Mouse (Mus musculus) cerebellum, adult 2 months (tissue): ENCODE data around the gene Pipox. TPM values are rescaled to one million over a fixed set of nuclear protein-coding genes. Genes with fewer than 3 reads are reported as not detected.

Experiments
- DNase-seq, 2 experiments: peaks; one replicate each; pipeline ENCODE4 v3.0.0; 2021
- H3K27ac ChIP-seq: fragments of 200-500 bp; 2 replicates; pipeline ENCODE4 v1.5.1; 2012; ENCODE audit warnings: low read length, control low read depth, inconsistent platforms; ENCODE audit not compliant: insufficient read depth
- H3K27me3 ChIP-seq: fragments of 200-500 bp; 2 replicates; pipeline ENCODE4 v1.6.1; 2012; ENCODE audit warnings: inconsistent platforms, mild to moderate bottlenecking, low read length, moderate library complexity; ENCODE audit not compliant: control insufficient read depth, insufficient read depth
- H3K4me1 ChIP-seq: fragments of 200-500 bp; 2 replicates; pipeline ENCODE4 v1.6.1; 2011; ENCODE audit warnings: low read length; ENCODE audit not compliant: control insufficient read depth, insufficient read depth
- H3K4me3 ChIP-seq: fragments of 200-500 bp; replicated peaks from 2 replicates; pipeline ENCODE3; 2011; ENCODE audit warnings: mild to moderate bottlenecking, low read depth, low read length, control low read depth; ENCODE audit not compliant: insufficient read depth
- CTCF ChIP-seq: fragments of 200-500 bp; IDR thresholded peaks from 2 replicates; pipeline ENCODE4 v1.5.1; 2011; ENCODE audit warnings: low read depth, mild to moderate bottlenecking, control low read depth, low read length, moderate library complexity, borderline replicate concordance; ENCODE audit not compliant: insufficient read depth
- POLR2A ChIP-seq: fragments of 200-500 bp; IDR thresholded peaks from 2 replicates; pipeline ENCODE4 v1.6.1; 2011; ENCODE audit warnings: low read length, control low read depth, borderline replicate concordance; ENCODE audit not compliant: insufficient read depth
- WGBS: fragments of 180-500 bp; shearing (Covaris S2); methylation state at CpG from one replicate; pipeline ENCODE4 v1.1.7; 2018; 5-methylcytosine and 5-hydroxymethylcytosine counted together
- polyA plus RNA-seq: library from polyadenylated mRNA; depleted of rRNA; stranded (reverse); fragments of >200 nt; gene quantifications from 2 replicates; pipeline ENCODE4 v1.2.3, GENCODE M21; 2012

Gene Pipox
- polyA plus RNA-seq, 1 experiment: 9.0 TPM

DNA sequence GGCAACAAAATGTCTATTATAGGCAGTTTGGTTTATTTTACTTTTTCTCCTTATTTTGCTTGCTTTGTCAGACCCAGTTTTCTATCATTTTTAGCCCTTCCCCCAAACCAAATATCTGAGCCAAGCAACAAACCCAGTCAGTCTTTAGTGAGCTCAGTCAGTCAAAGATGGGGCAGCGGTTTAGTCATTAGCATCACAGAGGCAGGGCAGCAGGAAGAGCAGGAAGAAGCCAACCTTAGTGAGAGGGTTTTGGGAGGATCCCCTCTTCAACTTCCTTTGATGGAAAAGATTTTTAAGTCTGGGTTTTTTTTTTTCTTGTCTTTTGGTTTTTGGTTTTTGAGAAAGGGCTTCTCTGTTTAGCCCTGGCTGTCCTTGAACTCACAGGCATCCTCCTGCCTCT lies 10.8 kb upstream of the Pipox start:
- Histone ChIP-seq H3K27me3 (no peaks in the 10 kb centered on the region), H3K27ac (no peak overlapping the region), H3K4me3 (no peak overlapping the region), H3K4me1 (peaks cover 10% of the 10 kb centered on the region)
- TF ChIP-seq CTCF (no peak), POLR2A (no peak)
- 88% methylated on average over 1 of the region's 1 CpGs for WGBS
- DNase-seq: no peak

DNA sequence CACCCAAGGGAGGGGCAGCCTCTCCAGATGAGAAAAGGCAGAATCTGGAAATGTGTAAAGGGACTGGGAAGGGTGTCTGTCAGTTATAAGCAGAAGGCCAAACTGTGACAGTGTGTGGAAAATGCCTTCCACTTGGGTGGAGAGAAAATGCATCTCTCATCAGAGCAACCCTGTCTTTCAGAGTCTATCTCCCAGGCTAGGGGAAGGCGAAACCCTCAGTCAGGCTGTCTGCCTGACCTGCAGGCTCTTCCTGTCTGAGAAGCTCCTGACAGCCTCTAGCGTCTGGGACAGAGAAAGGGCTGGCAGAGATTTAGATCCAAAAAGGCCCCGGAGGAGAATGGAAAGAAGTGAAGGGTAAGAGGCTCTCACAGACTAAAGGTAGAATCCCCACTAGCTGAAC lies 9.9 kb upstream of the Pipox start:
- WGBS: 18% methylated on average over 3 of the region's 3 CpGs
- no peak overlapping the region for H3K27ac ChIP-seq
- TF ChIP-seq CTCF (peak; percentile 32; the same call in 1 of the 2 replicates), POLR2A (no peak)
- peaks cover 10% of the 10 kb centered on the region for H3K4me1 ChIP-seq
- no peaks in the 10 kb centered on the region for H3K27me3 ChIP-seq
- DNase-seq: peak in 1 of 2 experiments; percentile 36
- no peak overlapping the region for H3K4me3 ChIP-seq

DNA sequence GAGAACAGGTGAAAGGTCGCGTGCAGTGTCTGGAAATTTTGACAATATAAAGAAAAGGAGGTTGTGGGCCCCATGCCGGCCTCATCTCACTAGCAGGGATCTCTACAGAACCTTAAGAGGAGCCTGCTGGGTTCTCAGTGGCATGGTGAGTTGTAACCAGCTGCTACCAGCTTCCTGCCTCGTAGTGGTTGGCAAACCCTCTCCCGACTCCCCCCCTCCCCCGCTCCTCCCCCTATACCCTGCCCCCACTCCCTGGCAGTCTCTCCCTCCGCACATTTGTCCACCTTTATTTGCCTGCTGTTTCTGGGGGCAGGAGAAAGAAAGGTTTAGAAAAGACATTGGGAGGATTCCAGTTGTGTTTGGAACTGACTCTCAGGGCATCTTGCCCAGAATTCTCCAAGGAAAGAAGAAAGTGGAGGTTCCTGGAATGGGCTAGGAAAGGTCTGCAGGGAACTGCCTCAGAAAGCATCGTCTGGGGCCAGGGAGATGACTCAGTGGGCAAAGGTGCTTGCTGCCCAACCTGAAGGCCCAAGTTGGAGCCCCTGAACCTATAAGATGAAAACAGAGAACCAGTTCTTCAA lies 8.0 kb upstream of the Pipox start:
- no peak overlapping the region for H3K4me3 ChIP-seq
- H3K27me3 ChIP-seq: no peaks in the 10 kb centered on the region
- H3K4me1 ChIP-seq: peaks cover 16% of the 10 kb centered on the region
- TF ChIP-seq CTCF (no peak), POLR2A (no peak)
- H3K27ac ChIP-seq: no peak overlapping the region
- no peak for DNase-seq
- 64% methylated on average over 8 of the region's 8 CpGs for WGBS

DNA sequence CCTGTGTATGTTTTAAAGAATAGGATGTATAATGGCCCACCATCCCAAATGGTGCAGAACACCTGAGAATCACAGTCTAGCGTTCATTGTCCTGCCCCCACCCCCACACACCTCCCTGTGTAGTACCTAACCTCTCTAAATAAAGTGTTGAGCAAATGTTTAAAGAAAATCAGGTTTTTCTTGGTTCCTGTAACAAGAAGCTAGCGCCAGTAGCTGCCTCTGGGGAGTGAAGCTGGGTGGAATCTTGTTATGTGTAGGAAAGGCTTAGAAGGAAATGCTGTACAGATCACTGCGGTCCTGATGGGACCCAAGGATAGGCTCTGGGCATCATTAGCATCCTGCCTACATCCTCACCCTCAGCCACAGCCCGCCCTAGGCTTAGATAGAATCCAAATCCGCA lies 7.5 kb upstream of the Pipox start:
- Histone ChIP-seq H3K27ac (no peak overlapping the region), H3K4me1 (peaks cover 12% of the 10 kb centered on the region; the same call in 1 of the 2 replicates), H3K27me3 (no peaks in the 10 kb centered on the region), H3K4me3 (no peak overlapping the region)
- TF ChIP-seq POLR2A (no peak), CTCF (no peak)
- WGBS: 85% methylated on average over 5 of the region's 5 CpGs
- no peak for DNase-seq

DNA sequence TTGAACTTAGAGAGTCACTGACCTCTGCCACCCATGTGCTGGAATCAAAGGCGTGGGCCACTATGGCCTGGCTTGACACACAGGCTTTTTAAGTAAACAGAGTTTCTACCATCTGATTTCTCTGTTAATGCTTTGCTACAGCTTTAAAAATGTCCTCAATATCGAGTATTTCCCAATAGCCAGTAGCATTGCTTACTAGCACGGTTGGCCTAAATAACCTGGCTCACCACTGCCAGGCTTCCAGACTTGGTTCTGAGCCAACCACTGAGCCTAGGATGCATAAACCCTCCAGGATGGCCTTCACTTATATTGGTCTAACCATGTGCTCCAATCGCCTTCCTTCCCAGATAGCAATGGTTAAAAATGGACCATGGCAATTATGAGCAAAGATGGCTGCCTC lies 6.8 kb upstream of the Pipox start:
- TF ChIP-seq POLR2A: no peak
- TF ChIP-seq CTCF: no peak
- no peak overlapping the region for H3K4me3 ChIP-seq
- peaks cover 9% of the 10 kb centered on the region; the same call in 1 of the 2 replicates for H3K4me1 ChIP-seq
- 72% methylated on average over 4 of the region's 4 CpGs for WGBS
- DNase-seq: no peak
- H3K27ac ChIP-seq: no peak overlapping the region
- H3K27me3 ChIP-seq: no peaks in the 10 kb centered on the region

DNA sequence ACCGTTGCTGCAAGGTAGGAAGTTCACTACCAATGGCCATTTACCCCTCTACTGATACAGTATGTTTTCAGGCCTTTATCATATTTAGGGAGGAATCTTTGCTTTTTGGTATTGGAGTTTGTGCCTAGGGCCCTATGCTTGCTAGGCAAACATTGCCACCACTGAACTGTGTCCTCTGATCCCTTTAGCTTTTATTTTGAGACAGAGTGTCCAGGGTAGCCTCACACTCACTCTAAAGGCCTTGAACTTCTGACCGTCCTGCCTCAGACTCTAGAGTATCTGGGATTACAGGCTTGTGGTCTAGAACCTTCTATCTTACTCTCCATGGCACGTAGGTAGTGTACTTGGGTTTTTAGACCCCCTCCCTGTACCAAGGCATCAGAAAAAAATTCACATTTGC lies 6.3 kb upstream of the Pipox start:
- Histone ChIP-seq H3K27me3 (no peaks in the 10 kb centered on the region), H3K4me1 (peaks cover 9% of the 10 kb centered on the region; the same call in 1 of the 2 replicates), H3K27ac (no peak overlapping the region), H3K4me3 (no peak overlapping the region)
- 80% methylated on average over 3 of the region's 3 CpGs for WGBS
- DNase-seq: no peak
- no peak for TF ChIP-seq CTCF
- TF ChIP-seq POLR2A: no peak

DNA sequence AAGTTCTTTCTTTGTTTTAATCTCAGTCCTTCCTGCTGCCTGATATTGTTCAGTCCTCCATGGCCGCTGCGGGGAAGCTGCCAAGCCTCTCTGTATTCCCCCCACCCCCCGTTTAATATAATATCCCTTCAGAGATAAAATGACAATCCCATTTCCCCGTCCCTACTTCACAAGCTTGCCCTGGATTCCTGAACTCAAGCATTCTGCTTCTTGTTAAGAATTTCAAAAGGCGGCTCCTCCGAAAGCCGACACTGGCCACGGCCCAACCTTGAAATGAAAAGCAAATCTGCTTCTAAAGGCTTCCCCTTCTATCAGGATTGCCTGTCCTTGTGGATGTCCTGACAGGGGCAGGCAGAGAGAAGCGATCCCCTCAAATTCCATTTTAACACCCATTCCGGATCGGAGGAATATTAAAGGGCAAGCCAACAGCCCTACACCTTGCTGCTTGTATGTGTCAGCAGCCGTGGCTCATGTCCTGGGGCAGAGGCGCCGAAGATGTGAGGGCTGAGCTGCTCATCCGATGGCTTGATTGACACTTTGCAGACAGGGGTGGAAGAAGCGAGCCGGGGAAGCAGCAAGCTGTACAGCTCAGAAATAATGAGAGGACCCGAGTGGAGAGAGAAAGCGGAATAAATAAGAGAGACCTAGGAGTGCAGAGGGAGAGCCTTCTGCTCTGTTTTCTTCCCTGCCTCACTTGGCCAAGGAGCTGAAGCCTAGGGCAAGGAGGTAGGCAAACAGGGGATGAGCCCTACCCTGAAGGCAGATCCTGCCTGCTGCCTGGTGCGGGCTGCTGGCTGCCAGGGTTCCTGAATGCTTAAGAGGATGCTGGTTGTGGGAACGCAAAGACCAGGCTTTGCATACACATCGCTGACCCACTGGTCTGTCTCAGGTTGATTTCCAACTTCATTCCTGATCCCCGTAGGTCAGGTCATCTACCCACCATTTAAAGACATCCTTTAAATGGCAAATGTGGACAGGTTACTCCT lies 3.2 kb upstream of the Pipox start:
- 12% methylated on average over 23 of the region's 23 CpGs for WGBS
- peaks cover 23% of the 10 kb centered on the region; the same call in 1 of the 2 replicates for H3K4me1 ChIP-seq
- TF ChIP-seq POLR2A (0 out of 2 replicates have a peak, but pooled peaks have one; percentile 27), CTCF (no peak)

More for the DNA sequence above, 3.2 kb upstream of the Pipox start:
- Histone ChIP-seq H3K27ac (peak overlapping the region; percentile 50), H3K27me3 (no peaks in the 10 kb centered on the region), H3K4me3 (peak overlapping the region; percentile 49)
- DNase-seq: peak; percentile 43 to 67
